ENCODE assay signal across 8 mouse cellular contexts in the genomic region with DNA sequence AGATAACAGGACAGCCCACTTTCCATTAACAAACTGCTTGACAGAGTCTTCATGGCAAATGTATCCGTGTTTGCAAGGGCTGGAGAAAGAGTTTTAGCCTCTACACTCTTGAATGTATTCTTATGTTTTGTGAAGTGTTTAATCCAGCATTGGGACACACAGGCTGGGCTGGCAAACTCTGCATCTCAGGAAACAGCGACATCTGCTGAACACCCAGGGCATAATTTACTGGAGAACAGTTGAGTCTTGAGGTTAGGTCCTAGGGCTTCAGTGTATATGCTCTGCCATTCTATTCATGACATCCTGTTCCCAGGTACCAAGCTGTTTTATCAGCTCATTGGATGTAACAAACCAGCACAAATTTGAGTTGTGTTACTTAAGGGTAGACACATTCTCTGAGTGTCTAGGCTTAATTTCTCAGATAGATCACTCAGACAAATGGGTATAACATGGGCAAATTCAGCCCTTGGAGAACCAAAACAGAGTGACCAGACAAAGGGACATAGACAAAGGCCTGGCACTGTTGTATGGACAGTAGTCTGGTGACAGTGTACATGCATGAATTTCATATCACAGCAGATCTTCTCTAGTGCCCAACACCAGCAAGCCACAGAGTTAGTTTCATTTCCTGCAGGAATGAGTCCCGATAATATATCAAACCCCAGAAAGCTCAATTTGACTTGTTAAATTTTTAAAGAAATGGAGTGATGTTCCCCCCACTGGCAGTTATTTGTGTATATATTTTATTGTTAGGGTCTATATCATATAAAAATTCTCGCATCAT.
DNase-seq lines count a peak whose midpoint lies in the region; ATAC-seq and TF ChIP-seq lines count a peak whose summit lies in the region.

No protein-coding gene starts in this region.

- WGBS in kidney, embryonic 16.5 days = 63% methylated on average over 4 of the region's 4 CpGs
- 64% methylated on average over 4 of the region's 4 CpGs for WGBS in embryonic facial prominence, embryonic 10.5 days
- WGBS in limb, embryonic 14.5 days = 43% methylated on average over 4 of the region's 4 CpGs

- TF ChIP-seq POLR2A in limb, embryonic 14.5 days (IDR thresholded peaks at IDR 0.05; ENCODE audit: borderline replicate concordance, extremely low read depth, insufficient read depth, insufficient read length) = no peak

- H3K27ac ChIP-seq in kidney, embryonic 16.5 days (ENCODE audit: low read length) = no peak overlapping the region
- H3K27ac ChIP-seq in embryonic facial prominence, embryonic 10.5 days (replicated peaks) = no peak overlapping the region
- no peak overlapping the region for H3K27ac ChIP-seq in limb, embryonic 14.5 days (replicated peaks; ENCODE audit: low read depth, low read length)

- no peaks in the 10 kb centered on the region for H3K4me1 ChIP-seq in kidney, embryonic 16.5 days (ENCODE audit: insufficient read depth, low read length)
- H3K4me1 ChIP-seq in embryonic facial prominence, embryonic 10.5 days = no peaks in the 10 kb centered on the region
- no peaks in the 10 kb centered on the region for H3K4me1 ChIP-seq in limb, embryonic 14.5 days (ENCODE audit: control insufficient read depth, insufficient read depth, low read length)

- H3K4me2 ChIP-seq in kidney, embryonic 16.5 days (replicated peaks; ENCODE audit: low read depth, low read length) = no peak overlapping the region
- H3K4me2 ChIP-seq in limb, embryonic 14.5 days (replicated peaks; ENCODE audit: low read depth, low read length, severe bottlenecking) = no peak overlapping the region

- no peaks in the 10 kb centered on the region for H3K27me3 ChIP-seq in kidney, embryonic 16.5 days (ENCODE audit: insufficient read depth, low read length)
- H3K27me3 ChIP-seq in embryonic facial prominence, embryonic 10.5 days (replicated peaks; ENCODE audit: low read depth, poor library complexity, severe bottlenecking) = no peaks in the 10 kb centered on the region
- no peaks in the 10 kb centered on the region for H3K27me3 ChIP-seq in limb, embryonic 14.5 days (ENCODE audit: control insufficient read depth, insufficient read depth, low read length)

- H3K36me3 ChIP-seq in kidney, embryonic 16.5 days (ENCODE audit: insufficient read depth, low read length) = no peaks in the 10 kb centered on the region
- no peaks in the 10 kb centered on the region for H3K36me3 ChIP-seq in embryonic facial prominence, embryonic 10.5 days (replicated peaks)
- no peaks in the 10 kb centered on the region for H3K36me3 ChIP-seq in limb, embryonic 14.5 days (ENCODE audit: control insufficient read depth, insufficient read depth, low read length)

- DNase-seq in kidney, adult 18-20 months = peak; percentile 31
- DNase-seq in adrenal gland, adult 18-20 months (ENCODE audit: low spot score in 2 of 2) = peak; percentile 42 to 47
- DNase-seq in embryonic facial prominence, embryonic 10.5 days (ENCODE audit: low spot score) = peak; percentile 42
- DNase-seq in kidney, adult 9 months = peak; percentile 36
- DNase-seq in limb, embryonic 14.5 days (ENCODE audit: low spot score) = peak; percentile 52
- peak; percentile 51 for DNase-seq in right cerebral cortex, postnatal 4 days
- DNase-seq in thymus, postnatal 25 days = no peak

- no peaks in the 10 kb centered on the region for H3K9me3 ChIP-seq in kidney, embryonic 16.5 days (ENCODE audit: low read length)
- H3K9me3 ChIP-seq in embryonic facial prominence, embryonic 10.5 days = no peaks in the 10 kb centered on the region
- no peaks in the 10 kb centered on the region for H3K9me3 ChIP-seq in limb, embryonic 14.5 days (ENCODE audit: control insufficient read depth, low read length)

- ATAC-seq in kidney, embryonic 16.5 days (ENCODE audit: low FRiP score, low TSS enrichment) = no peak; the same call in 1 of the 2 replicates
- no peak for ATAC-seq in limb, embryonic 14.5 days (ENCODE audit: low FRiP score, low read depth)

- no peak overlapping the region for H3K4me3 ChIP-seq in kidney, embryonic 16.5 days (ENCODE audit: low read length)
- no peak overlapping the region for H3K4me3 ChIP-seq in embryonic facial prominence, embryonic 10.5 days
- H3K4me3 ChIP-seq in limb, embryonic 14.5 days (replicated peaks; ENCODE audit: low read length) = no peak overlapping the region

- no peak overlapping the region for H3K9ac ChIP-seq in kidney, embryonic 16.5 days (replicated peaks; ENCODE audit: low read length)
- H3K9ac ChIP-seq in limb, embryonic 14.5 days (ENCODE audit: low read depth, low read length, severe bottlenecking) = no peak overlapping the region
